Mouse (Mus musculus) MEL (cell line): ENCODE data around the gene Hs3st1.

ENCODE experiments used
- EP300 ChIP-seq, 2 experiments: IDR thresholded peaks; 2 replicates each; pipeline ENCODE4 v1.6.1; 2011; ENCODE audit warnings: improper control_type of control experiment in 2 of 2, low read length in 2 of 2, low read depth in 1 of 2, mild to moderate bottlenecking in 1 of 2
- POLR2A ChIP-seq, 2 experiments: IDR thresholded peaks; 2 replicates each; pipeline ENCODE4 v1.6.1; 2011 to 2012; ENCODE audit warnings: low read length in 2 of 2, mild to moderate bottlenecking in 2 of 2, control low read depth in 1 of 2, improper control_type of control experiment in 1 of 2, low read depth in 1 of 2, moderate library complexity in 1 of 2; ENCODE audit not compliant: control insufficient read depth in 1 of 2, insufficient read depth in 1 of 2, poor library complexity in 1 of 2
- USF2 ChIP-seq, 2 experiments: IDR thresholded peaks; 2 replicates each; pipeline ENCODE4 v1.6.1; 2011 to 2012; ENCODE audit warnings: improper control_type of control experiment in 2 of 2, low read length in 2 of 2, borderline replicate concordance in 1 of 2, inconsistent platforms in 1 of 2, low read depth in 1 of 2, mild to moderate bottlenecking in 1 of 2; ENCODE audit not compliant: insufficient read depth in 1 of 2

- no peak for TF ChIP-seq POLR2A (IDR thresholded peaks at IDR 0.05; ENCODE audit: control insufficient read depth in 1 of 2, insufficient read depth in 1 of 2, low read depth in 1 of 2, low read length in 2 of 2, poor library complexity in 1 of 2)
- no peak for TF ChIP-seq EP300 (IDR thresholded peaks at IDR 0.05; ENCODE audit: low read depth in 1 of 2, low read length in 2 of 2)
- TF ChIP-seq USF2 (IDR thresholded peaks at IDR 0.05; ENCODE audit: borderline replicate concordance in 1 of 2, insufficient read depth in 1 of 2, low read depth in 1 of 2, low read length in 2 of 2): no peak
Observed at GRCm38 (mm10) chr5:39643924-39644826, 111.1 kb downstream of the Hs3st1 start.
